Mouse (Mus musculus): Measurements from ENCODE around the gene Ctso. TPM values are rescaled to one million over a fixed set of nuclear protein-coding genes. Genes with fewer than 3 reads are reported as not detected.

Gene Ctso
- polyA plus RNA-seq, 1 experiment, result 4.4 TPM

DNA sequence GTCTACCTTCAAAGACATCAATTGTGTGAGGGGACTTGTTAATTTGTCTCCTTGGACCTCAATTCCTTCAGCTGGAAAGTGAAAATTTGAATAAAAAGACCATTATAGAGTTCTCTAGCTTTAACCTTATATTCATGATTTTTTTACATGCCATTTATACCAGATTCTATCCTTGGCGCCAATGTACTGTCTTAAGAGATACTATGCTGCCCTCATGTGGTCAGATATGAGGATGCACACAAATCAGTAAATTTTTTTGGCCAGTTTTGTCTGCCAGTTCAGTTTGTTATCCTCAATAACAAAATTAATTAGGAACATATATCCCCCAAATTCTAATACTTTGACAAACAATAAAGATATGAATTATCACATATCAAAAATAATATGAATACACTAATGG is 7.5 kb upstream of the Ctso start:
- peak; percentile 44; the same call in 1 of the 2 replicates for TF ChIP-seq CTCF (IDR thresholded peaks at IDR 0.05; ENCODE audit: borderline replicate concordance, extremely low read depth, insufficient read depth, insufficient read length)
- no peak for TF ChIP-seq POLR2A (IDR thresholded peaks at IDR 0.05; ENCODE audit: borderline replicate concordance, extremely low read depth, insufficient read depth, insufficient read length, poor library complexity, severe bottlenecking)
- DNase-seq (ENCODE audit: low read depth), result peak; percentile 89

DNA sequence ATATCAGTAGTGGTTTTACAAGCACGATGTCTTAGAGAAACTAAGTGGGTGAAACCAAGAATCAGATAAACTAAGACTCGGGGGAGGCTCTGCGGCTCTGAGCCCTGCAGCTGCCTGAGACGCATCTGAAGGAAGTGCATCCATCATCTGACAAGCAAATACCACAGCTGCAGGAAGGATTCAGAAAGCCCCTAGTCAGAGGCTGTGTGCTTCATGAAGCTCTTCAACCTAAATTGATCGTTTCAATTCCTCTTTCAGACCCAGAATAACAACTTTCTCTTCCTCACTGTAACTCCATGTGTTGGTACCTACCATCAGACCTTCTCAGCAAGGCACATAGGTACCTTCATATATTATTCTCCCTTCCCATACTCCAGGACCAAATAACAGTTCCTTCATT is 6.5 kb upstream of the Ctso start:
- DNase-seq (ENCODE audit: low read depth), result no peak
- no peak for TF ChIP-seq POLR2A (IDR thresholded peaks at IDR 0.05; ENCODE audit: borderline replicate concordance, extremely low read depth, insufficient read depth, insufficient read length, poor library complexity, severe bottlenecking)
- TF ChIP-seq CTCF (IDR thresholded peaks at IDR 0.05; ENCODE audit: borderline replicate concordance, extremely low read depth, insufficient read depth, insufficient read length), result no peak

- DNase-seq (ENCODE audit: low read depth), result peak; percentile 68
- TF ChIP-seq CTCF (IDR thresholded peaks at IDR 0.05; ENCODE audit: borderline replicate concordance, extremely low read depth, insufficient read depth, insufficient read length) (no peak), POLR2A (IDR thresholded peaks at IDR 0.05; ENCODE audit: borderline replicate concordance, extremely low read depth, insufficient read depth, insufficient read length, poor library complexity, severe bottlenecking) (no peak)
Observed at GRCm38 (mm10) chr3:81926764-81927325, 5.6 kb upstream of the Ctso start.

DNA sequence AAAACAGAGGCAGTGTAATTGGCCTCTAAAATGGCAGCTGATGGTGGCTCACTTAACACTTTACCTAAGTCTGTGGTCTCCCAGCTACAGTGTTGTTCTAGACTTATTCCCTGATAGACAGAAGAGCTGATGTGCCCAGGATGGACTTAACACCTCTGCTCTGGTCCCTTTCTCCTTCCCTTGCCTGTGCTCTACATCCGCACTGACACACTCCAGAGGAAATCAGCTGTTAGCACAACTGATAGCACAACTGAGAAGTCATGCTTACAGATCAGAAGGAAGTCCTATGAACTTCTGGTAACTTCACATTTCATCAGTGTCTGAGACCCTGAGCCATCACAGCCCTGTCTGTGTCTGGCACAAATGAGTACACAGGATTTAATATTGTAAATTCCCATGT is 3.3 kb upstream of the Ctso start:
- DNase-seq (ENCODE audit: low read depth), result no peak
- TF ChIP-seq POLR2A (IDR thresholded peaks at IDR 0.05; ENCODE audit: borderline replicate concordance, extremely low read depth, insufficient read depth, insufficient read length, poor library complexity, severe bottlenecking) (no peak), CTCF (IDR thresholded peaks at IDR 0.05; ENCODE audit: borderline replicate concordance, extremely low read depth, insufficient read depth, insufficient read length) (no peak)

- TF ChIP-seq POLR2A (IDR thresholded peaks at IDR 0.05; ENCODE audit: borderline replicate concordance, extremely low read depth, insufficient read depth, insufficient read length, poor library complexity, severe bottlenecking) (no peak), CTCF (IDR thresholded peaks at IDR 0.05; ENCODE audit: borderline replicate concordance, extremely low read depth, insufficient read depth, insufficient read length) (no peak)
- DNase-seq (ENCODE audit: low read depth), result no peak
Observed at GRCm38 (mm10) chr3:81931695-81932094, 706 bp upstream of the Ctso start.

- no peak for TF ChIP-seq POLR2A (IDR thresholded peaks at IDR 0.05; ENCODE audit: borderline replicate concordance, extremely low read depth, insufficient read depth, insufficient read length, poor library complexity, severe bottlenecking)
- TF ChIP-seq CTCF (IDR thresholded peaks at IDR 0.05; ENCODE audit: borderline replicate concordance, extremely low read depth, insufficient read depth, insufficient read length), result no peak
- DNase-seq (ENCODE audit: low read depth), result no peak
Observed at GRCm38 (mm10) chr3:81933348-81933747, 947 bp downstream of the Ctso start.

DNA sequence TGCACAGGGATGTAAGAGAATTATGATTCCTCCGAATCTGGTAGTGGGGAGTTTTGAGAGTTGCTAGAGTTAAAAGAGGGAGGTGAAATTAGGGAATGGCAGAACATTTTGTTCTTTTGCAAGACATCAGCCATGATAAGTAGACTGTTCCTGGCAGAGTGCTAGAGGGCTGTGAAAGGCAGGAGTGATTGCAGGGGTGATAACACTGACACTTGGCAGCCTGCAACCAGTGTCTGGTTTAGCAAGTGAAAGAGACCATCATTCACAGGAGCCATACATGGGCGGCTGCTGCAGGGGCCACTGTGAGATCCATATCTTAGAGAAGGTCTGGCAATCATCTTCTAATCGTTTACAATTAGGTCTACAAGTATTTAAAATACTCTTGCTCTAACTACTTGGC is 6.5 kb downstream of the Ctso start:
- TF ChIP-seq CTCF (IDR thresholded peaks at IDR 0.05; ENCODE audit: borderline replicate concordance, extremely low read depth, insufficient read depth, insufficient read length) (no peak), POLR2A (IDR thresholded peaks at IDR 0.05; ENCODE audit: borderline replicate concordance, extremely low read depth, insufficient read depth, insufficient read length, poor library complexity, severe bottlenecking) (no peak)
- no peak for DNase-seq (ENCODE audit: low read depth)

DNA sequence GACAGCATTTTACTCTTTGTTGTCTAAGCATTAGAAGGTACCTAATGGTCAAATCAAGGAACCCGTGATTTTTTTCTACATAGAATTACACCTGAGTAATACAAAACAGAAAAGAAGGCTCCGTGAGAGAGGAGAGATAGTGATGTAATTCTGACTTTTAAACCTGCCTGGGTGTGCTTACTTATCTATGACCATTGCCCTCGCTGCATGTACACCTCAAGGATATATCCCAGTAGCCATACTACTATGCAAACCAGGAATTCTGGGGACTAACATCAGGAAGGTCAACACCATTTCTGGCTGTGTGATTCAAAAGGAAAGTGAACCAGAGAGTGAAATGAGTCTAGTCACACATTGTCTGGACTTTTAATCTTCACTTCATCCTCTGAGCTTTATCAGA is 9.9 kb downstream of the Ctso start:
- TF ChIP-seq CTCF (IDR thresholded peaks at IDR 0.05; ENCODE audit: borderline replicate concordance, extremely low read depth, insufficient read depth, insufficient read length) (no peak), POLR2A (IDR thresholded peaks at IDR 0.05; ENCODE audit: borderline replicate concordance, extremely low read depth, insufficient read depth, insufficient read length, poor library complexity, severe bottlenecking) (no peak)

DNA sequence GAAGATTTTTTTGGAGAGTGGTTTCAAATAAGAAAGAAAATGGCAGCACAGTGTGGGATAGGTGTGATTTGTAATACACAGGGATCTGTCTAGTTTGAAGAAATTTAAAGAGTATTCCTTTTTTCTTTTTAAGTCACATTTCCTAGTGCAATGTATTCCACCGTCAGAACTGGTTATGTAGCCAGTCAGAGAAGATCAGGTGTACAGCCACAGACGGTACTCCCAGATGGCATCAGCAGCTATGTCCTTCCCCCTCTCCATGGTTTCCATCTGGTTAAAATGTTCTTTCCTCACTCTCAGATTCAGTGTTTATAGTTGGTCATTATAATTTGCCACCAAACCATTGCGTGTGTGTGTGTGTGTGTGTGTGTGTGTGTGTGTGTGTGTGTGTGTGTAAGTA is 10.7 kb downstream of the Ctso start:
- DNase-seq (ENCODE audit: low read depth), result no peak
- TF ChIP-seq POLR2A (IDR thresholded peaks at IDR 0.05; ENCODE audit: borderline replicate concordance, extremely low read depth, insufficient read depth, insufficient read length, poor library complexity, severe bottlenecking) (no peak), CTCF (IDR thresholded peaks at IDR 0.05; ENCODE audit: borderline replicate concordance, extremely low read depth, insufficient read depth, insufficient read length) (no peak)

More for the DNA sequence above, 9.9 kb downstream of the Ctso start:
- no peak for DNase-seq (ENCODE audit: low read depth)

GRCm38 (mm10) chr3:81944851-81945393 is 12.5 kb downstream of the Ctso start:
- no peak for DNase-seq (ENCODE audit: low read depth)
- TF ChIP-seq CTCF (IDR thresholded peaks at IDR 0.05; ENCODE audit: borderline replicate concordance, extremely low read depth, insufficient read depth, insufficient read length) (no peak), POLR2A (IDR thresholded peaks at IDR 0.05; ENCODE audit: borderline replicate concordance, extremely low read depth, insufficient read depth, insufficient read length, poor library complexity, severe bottlenecking) (no peak)

DNA sequence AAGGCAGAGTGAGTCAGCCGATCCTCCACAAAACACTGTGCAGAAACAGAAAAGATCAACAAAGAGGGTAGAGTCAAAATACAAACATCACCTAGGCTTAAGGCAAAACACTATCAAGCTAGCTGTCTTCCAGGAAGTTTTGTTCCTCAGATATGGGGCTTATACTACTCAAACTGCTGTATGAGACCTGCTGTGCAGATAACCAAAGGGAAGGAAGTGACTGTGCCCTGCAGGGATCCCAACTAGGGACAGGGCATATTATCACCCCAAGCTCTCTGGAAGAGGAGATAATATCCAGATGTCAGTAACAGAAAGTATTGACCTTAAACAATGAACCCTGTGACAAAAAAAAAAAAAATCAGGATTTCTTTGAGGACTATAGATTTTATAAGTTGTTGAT is 16.6 kb downstream of the Ctso start:
- no peak for TF ChIP-seq POLR2A (IDR thresholded peaks at IDR 0.05; ENCODE audit: borderline replicate concordance, extremely low read depth, insufficient read depth, insufficient read length, poor library complexity, severe bottlenecking)
- TF ChIP-seq CTCF (IDR thresholded peaks at IDR 0.05; ENCODE audit: borderline replicate concordance, extremely low read depth, insufficient read depth, insufficient read length), result no peak
- DNase-seq (ENCODE audit: low read depth), result no peak

GRCm38 (mm10) chr3:81951785-81952184 is 19.4 kb downstream of the Ctso start:
- TF ChIP-seq CTCF (IDR thresholded peaks at IDR 0.05; ENCODE audit: borderline replicate concordance, extremely low read depth, insufficient read depth, insufficient read length), result no peak
- no peak for TF ChIP-seq POLR2A (IDR thresholded peaks at IDR 0.05; ENCODE audit: borderline replicate concordance, extremely low read depth, insufficient read depth, insufficient read length, poor library complexity, severe bottlenecking)
- DNase-seq (ENCODE audit: low read depth), result no peak
